Mouse (Mus musculus) embryo, embryonic 11 days (tissue): Measurements from ENCODE around the gene Gcsam.

Source experiments
- DNase-seq: peaks from one replicate; pipeline ENCODE4 v3.0.0-alpha.2; 2015

The Gcsam gene

GRCm38 (mm10) chr16:45610267-45610666, at the start of gene Gcsam:
Gcsam (plus strand) TSS chr16:45610380.
- DNase-seq: no peak

- DNase-seq: no peak
Measured at GRCm38 (mm10) chr16:45561747-45562146, 48.4 kb upstream of the Gcsam start.

GRCm38 (mm10) chr16:45572307-45572706, 37.9 kb upstream of the Gcsam start:
- DNase-seq: no peak

GRCm38 (mm10) chr16:45579883-45580282, 30.3 kb upstream of the Gcsam start:
- DNase-seq: no peak

- DNase-seq: peak; percentile 39
Measured at GRCm38 (mm10) chr16:45582512-45582911, 27.7 kb upstream of the Gcsam start.

- DNase-seq: no peak
Measured at GRCm38 (mm10) chr16:45593656-45594055, 16.5 kb upstream of the Gcsam start.

GRCm38 (mm10) chr16:45595494-45595893, 14.7 kb upstream of the Gcsam start:
- DNase-seq: no peak

- DNase-seq: peak; percentile 21
Measured at GRCm38 (mm10) chr16:45608481-45608954, 1.7 kb upstream of the Gcsam start.

- peak; percentile 53 for DNase-seq
Measured at GRCm38 (mm10) chr16:45609300-45609699, 880 bp upstream of the Gcsam start.

GRCm38 (mm10) chr16:45613247-45613646, 3.1 kb downstream of the Gcsam start:
- no peak for DNase-seq

- no peak for DNase-seq
Measured at GRCm38 (mm10) chr16:45615944-45616343, 5.8 kb downstream of the Gcsam start.

- no peak for DNase-seq
Measured at GRCm38 (mm10) chr16:45619751-45620375, 9.7 kb downstream of the Gcsam start.

GRCm38 (mm10) chr16:45623230-45623629, 13.1 kb downstream of the Gcsam start:
- DNase-seq: no peak

GRCm38 (mm10) chr16:45624791-45625190, 14.6 kb downstream of the Gcsam start:
- DNase-seq: no peak

GRCm38 (mm10) chr16:45625342-45625741, 15.2 kb downstream of the Gcsam start:
- DNase-seq: no peak

- no peak for DNase-seq
Measured at GRCm38 (mm10) chr16:45629497-45630105, 19.4 kb downstream of the Gcsam start.

GRCm38 (mm10) chr16:45630347-45630960, 20.3 kb downstream of the Gcsam start:
- DNase-seq: peak; percentile 81

GRCm38 (mm10) chr16:45632420-45632819, 22.2 kb downstream of the Gcsam start:
- DNase-seq: no peak

GRCm38 (mm10) chr16:45635826-45636225, 25.6 kb downstream of the Gcsam start:
- no peak for DNase-seq

GRCm38 (mm10) chr16:45640070-45640762, 30.0 kb downstream of the Gcsam start:
- DNase-seq: no peak

GRCm38 (mm10) chr16:45641301-45641700, 31.1 kb downstream of the Gcsam start:
- no peak for DNase-seq

GRCm38 (mm10) chr16:45643944-45644343, 33.8 kb downstream of the Gcsam start:
- no peak for DNase-seq

GRCm38 (mm10) chr16:45644380-45644779, 34.2 kb downstream of the Gcsam start:
- no peak for DNase-seq

- DNase-seq: no peak
Measured at GRCm38 (mm10) chr16:45651497-45651896, 41.3 kb downstream of the Gcsam start.
